Mouse (Mus musculus) embryonic fibroblast, embryonic 13.5 days (primary cell): ENCODE data around the gene Omd. TPM values are rescaled to one million over a fixed set of nuclear protein-coding genes. Genes with fewer than 3 reads are reported as not detected.

ENCODE experiments used
- H3K27ac ChIP-seq: 2 replicates; pipeline ENCODE4 v1.5.1; 2012; ENCODE audit warnings: low read length, control low read depth, inconsistent platforms; ENCODE audit not compliant: insufficient read depth
- H3K4me1 ChIP-seq: 2 replicates; pipeline ENCODE4 v1.6.1; 2011; ENCODE audit warnings: low read length; ENCODE audit not compliant: control insufficient read depth, insufficient read depth
- H3K4me3 ChIP-seq: 2 replicates; pipeline ENCODE4 v1.5.1; 2011; ENCODE audit warnings: mild to moderate bottlenecking, control low read depth, low read length; ENCODE audit not compliant: insufficient read depth
- CTCF ChIP-seq: IDR thresholded peaks from 2 replicates; pipeline ENCODE4 v1.5.1; 2011; ENCODE audit warnings: mild to moderate bottlenecking, control low read depth, low read length, moderate library complexity, borderline replicate concordance; ENCODE audit not compliant: insufficient read depth
- POLR2A ChIP-seq: IDR thresholded peaks from 2 replicates; pipeline ENCODE4 v1.6.1; 2011; ENCODE audit warnings: low read depth, mild to moderate bottlenecking, control low read depth, low read length, moderate library complexity
- polyA plus RNA-seq: library from polyadenylated mRNA; stranded (reverse); fragments of >200 nt; gene quantifications from 2 replicates; pipeline ENCODE4 v1.2.4, GENCODE M21; 2011; ENCODE audit warnings: low read depth; ENCODE audit not compliant: missing spikeins, insufficient read length

Gene Omd
- 1.8 and 8.3 TPM in 2 replicates for polyA plus RNA-seq

GRCm38 (mm10) chr13:49581541-49582530 lies at the start of gene Omd:
Gene Omd (plus strand): TSS chr13:49582462.
- TF ChIP-seq POLR2A (no peak), CTCF (no peak)
- Histone ChIP-seq H3K4me3 (no peak within 1 kb of the TSS), H3K27ac (peak within 1 kb of the TSS; percentile 100), H3K4me1 (peaks cover 4% of the 10 kb centered on the region)

GRCm38 (mm10) chr13:49536946-49537345 lies 45.3 kb upstream of the Omd start:
- H3K27ac ChIP-seq: no peak overlapping the region
- H3K4me3 ChIP-seq: no peak overlapping the region
- TF ChIP-seq POLR2A (no peak), CTCF (no peak)

GRCm38 (mm10) chr13:49538693-49539092 lies 43.6 kb upstream of the Omd start:
- TF ChIP-seq POLR2A (no peak), CTCF (no peak)
- Histone ChIP-seq H3K4me3 (no peak overlapping the region), H3K4me1 (peaks cover 5% of the 10 kb centered on the region; the same call in 1 of the 2 replicates), H3K27ac (peak overlapping the region; percentile 43)

More at GRCm38 (mm10) chr13:49536946-49537345, 45.3 kb upstream of the Omd start:
- H3K4me1 ChIP-seq: peaks cover 1% of the 10 kb centered on the region; the same call in 1 of the 2 replicates

GRCm38 (mm10) chr13:49544279-49544678 lies 38.0 kb upstream of the Omd start, which contains the start of gene Aspn:
Gene Aspn (plus strand): TSS chr13:49544443.
- TF ChIP-seq CTCF: no peak
- peak; percentile 74 for TF ChIP-seq POLR2A
- Histone ChIP-seq H3K27ac (peak within 1 kb of the TSS; percentile 91), H3K4me3 (peak within 1 kb of the TSS; percentile 9; the same call in 1 of the 2 replicates), H3K4me1 (peaks cover 13% of the 10 kb centered on the region; the same call in 1 of the 2 replicates)

GRCm38 (mm10) chr13:49545646-49546045 lies 36.6 kb upstream of the Omd start:
- TF ChIP-seq CTCF (no peak), POLR2A (peak; percentile 65)
- Histone ChIP-seq H3K27ac (peak overlapping the region; percentile 84), H3K4me1 (peaks cover 14% of the 10 kb centered on the region; the same call in 1 of the 2 replicates), H3K4me3 (peak overlapping the region; percentile 9)

GRCm38 (mm10) chr13:49546517-49546916 lies 35.7 kb upstream of the Omd start:
- H3K27ac ChIP-seq: peak overlapping the region; percentile 84
- H3K4me3 ChIP-seq: no peak overlapping the region
- peaks cover 14% of the 10 kb centered on the region for H3K4me1 ChIP-seq
- TF ChIP-seq POLR2A: no peak
- no peak for TF ChIP-seq CTCF

GRCm38 (mm10) chr13:49547563-49548150 lies 34.6 kb upstream of the Omd start:
- H3K27ac ChIP-seq: peak overlapping the region; percentile 84
- no peak overlapping the region for H3K4me3 ChIP-seq
- TF ChIP-seq CTCF (no peak), POLR2A (peak; percentile 27; the same call in 1 of the 2 replicates)
- peaks cover 14% of the 10 kb centered on the region for H3K4me1 ChIP-seq

- TF ChIP-seq CTCF: no peak
- no peak for TF ChIP-seq POLR2A
- H3K27ac ChIP-seq: peak overlapping the region; percentile 84
- peaks cover 7% of the 10 kb centered on the region for H3K4me1 ChIP-seq
- no peak overlapping the region for H3K4me3 ChIP-seq
These were observed 32.6 kb upstream of the Omd start for GRCm38 (mm10) chr13:49549616-49550015.

- TF ChIP-seq CTCF: no peak
- TF ChIP-seq POLR2A: no peak
- peaks cover under 1% of the 10 kb centered on the region for H3K4me1 ChIP-seq
- no peak overlapping the region for H3K27ac ChIP-seq
- no peak overlapping the region for H3K4me3 ChIP-seq
These were observed 27.7 kb upstream of the Omd start for GRCm38 (mm10) chr13:49554519-49554918.

- no peak for TF ChIP-seq CTCF
- no peak for TF ChIP-seq POLR2A
- Histone ChIP-seq H3K4me3 (no peak overlapping the region), H3K27ac (no peak overlapping the region), H3K4me1 (no peaks in the 10 kb centered on the region; the same call in 1 of the 2 replicates)
These were observed 26.1 kb upstream of the Omd start for GRCm38 (mm10) chr13:49556203-49556602.
